Mouse (Mus musculus): ENCODE results near the gene Lysmd1. TPM values are rescaled to one million over a fixed set of nuclear protein-coding genes. Genes with fewer than 3 reads are reported as not detected.

Gene Lysmd1
- polyA plus RNA-seq (2014; fragmentation: Illumina TruSeq; extraction: RNeasy Lipid Tissue Mini Kit (QIAGEN cat#74804); ENCODE audit: low read depth, low replicate concordance), result 2.9 TPM

GRCm38 (mm10) chr3:95133680-95134101 is at the start of gene Lysmd1, which contains the start of gene Scnm1:
Gene Lysmd1 (plus strand): TSS chr3:95134088.
Gene Scnm1 (minus strand): TSS chr3:95134011.

DNA sequence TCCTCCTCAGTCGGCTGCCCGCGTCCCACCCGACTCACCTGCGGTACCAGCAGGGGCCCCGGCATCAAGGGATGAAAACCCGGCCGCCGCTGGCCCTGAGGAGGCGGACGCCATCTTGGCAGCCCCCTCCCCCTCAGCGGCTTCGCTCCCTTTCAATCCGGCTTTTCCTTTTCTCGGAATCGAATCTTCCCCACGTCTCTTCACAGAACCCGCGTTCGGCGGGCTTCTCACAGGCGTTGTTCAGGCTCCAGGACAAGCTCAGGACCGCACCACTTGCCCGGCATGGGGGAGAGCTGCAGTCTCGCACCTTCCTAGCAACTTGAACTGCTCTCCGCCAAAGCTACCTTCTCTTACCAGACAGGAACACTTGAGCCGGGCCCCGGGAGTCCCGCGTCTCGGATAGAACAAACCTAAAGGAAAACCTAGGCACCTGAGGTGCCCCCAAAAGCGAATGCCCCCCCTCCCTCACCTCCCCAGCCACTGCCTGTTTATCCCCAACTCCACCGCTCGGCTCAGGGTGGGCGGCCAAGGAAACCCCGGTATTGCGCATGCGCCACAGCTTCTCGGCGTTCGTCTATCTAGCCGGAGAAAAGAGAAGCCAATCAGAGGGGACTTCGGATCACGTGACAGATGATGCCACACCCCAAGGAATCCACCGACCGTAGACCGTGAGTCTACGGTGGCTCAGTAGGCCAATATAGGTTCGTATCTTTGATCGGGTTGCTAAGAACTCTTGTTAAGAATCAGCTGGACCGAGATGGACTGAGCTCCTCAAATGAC is 27.4 kb upstream of the Lysmd1 start, which contains the start of gene Pip5k1a:
Pip5k1a (minus strand) TSS at position 593 of the 780 bp plus-strand sequence.

DNA sequence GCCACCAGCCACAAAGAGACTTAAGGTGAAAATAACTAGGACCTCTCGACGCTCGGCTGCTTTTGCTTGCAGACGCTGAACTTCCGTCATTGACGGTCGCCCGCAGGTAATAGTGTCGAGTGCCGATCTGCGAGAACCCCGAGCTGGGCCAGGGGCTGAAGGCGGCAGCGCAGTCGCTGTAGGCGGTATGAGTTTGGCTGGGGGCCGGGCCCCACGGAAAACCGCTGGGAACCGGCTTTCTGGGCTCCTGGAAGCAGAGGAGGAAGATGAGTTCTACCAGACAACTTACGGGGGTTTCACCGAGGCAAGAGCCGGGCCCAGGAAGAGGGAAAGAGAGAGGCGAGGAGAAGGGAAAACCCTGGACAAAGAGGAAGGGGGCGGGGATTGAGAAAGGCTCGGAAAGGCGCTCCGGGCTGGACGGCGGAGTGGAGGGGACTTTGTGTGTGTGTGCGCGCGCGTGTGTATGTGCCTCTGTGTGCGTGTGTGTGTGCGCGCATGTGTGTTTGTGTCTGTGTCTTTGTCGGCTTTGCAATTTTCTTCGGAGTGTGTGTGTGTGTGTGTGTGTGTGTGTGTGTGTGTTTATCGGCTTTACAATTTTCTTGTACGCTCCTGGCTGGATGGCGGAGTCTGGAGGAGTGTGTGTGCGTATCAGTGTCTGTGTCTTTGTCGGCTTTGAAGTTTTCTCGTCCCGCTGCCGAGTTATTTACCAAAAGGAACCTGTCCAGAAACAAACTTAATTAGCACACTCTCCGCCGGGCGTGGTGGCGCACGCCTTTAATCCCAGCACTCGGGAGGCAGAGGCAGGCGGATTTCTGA is 22.8 kb upstream of the Lysmd1 start, which contains the start of gene Vps72:
Vps72 (plus strand) TSS at position 112 of the 816 bp plus-strand sequence.

DNA sequence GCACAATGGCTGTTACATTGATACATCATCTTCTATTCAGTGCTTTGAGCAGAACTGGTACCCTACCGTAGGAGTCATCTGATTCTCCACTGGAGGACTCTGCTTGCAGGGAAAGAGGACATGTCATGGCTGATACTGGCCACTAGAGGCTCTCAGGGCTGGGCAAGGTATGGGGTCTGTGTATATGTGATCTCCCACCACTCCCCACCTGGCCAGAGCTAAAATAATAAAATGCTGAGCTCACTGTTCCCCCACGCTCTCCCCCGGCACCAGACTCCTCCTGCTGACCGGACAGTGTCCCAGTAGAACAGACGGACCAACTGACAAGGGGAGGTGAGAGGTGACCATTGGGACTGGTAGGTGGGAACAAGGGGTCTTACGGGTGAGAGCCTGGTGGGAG is 9.6 kb upstream of the Lysmd1 start, which contains the start of gene Tmod4:
Tmod4 (plus strand) TSS at position 231 of the 400 bp plus-strand sequence.

GRCm38 (mm10) chr3:95141952-95142616 is 8.2 kb downstream of the Lysmd1 start, which contains the start of gene Tnfaip8l2:
Gene Tnfaip8l2 (minus strand): TSS chr3:95142360.

DNA sequence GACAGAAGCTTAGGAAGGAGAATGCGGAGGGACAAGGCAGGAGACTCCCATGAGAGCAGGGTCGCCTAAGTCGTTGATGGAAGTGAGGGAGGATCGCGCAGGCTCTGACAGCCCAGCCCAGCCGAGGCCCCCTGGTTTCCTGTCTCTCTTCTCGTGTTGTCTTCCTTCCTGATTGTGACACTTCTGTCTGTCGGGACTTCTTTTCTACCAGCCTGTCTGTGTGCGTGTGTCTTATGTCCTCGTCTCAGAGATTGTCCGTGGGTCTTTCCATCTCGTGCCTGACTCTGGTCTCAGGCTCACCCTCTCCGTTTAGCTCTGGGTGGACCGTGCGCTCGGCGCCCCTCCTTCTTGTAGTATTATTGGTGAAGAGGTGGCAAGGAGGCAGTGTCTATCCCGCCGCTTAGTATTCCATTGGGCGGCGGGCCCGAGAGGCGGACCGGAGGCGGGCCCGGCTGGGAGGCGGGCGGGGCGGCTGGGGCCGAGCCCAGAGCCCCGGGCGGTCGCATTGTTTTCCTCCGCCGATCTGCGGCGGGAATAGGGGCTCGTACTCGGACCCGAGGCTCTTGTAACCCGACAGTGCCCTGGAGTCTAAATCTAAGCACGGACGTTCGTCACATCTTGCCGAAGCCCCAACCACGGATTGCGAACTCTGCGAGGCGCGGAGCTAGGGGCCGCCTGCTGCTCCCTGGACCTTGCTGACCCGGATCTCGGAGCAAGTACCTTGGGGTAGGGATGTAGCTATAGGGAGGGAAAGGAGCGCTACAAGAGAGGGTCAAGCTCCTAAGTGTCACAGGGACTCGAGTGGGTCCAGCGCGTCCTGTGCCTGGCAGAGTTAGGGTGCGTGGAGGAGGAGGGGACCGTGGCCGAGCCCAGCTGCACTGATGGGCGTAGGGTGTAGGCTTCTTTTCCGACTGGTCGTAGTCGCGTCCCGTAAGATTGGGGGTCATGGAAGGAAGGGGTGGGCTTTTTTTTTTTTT is 26.4 kb downstream of the Lysmd1 start, which contains the start of gene Sema6c:
Sema6c (plus strand) TSS at position 471 of the 977 bp plus-strand sequence.

Other genes starting within 250 kb of the Lysmd1 start
- gene Psmb4, start 247.1 kb upstream of the Lysmd1 start, polyA plus RNA-seq (2014; fragmentation: Illumina TruSeq; extraction: RNeasy Lipid Tissue Mini Kit (QIAGEN cat#74804); ENCODE audit: low read depth, low replicate concordance), result 53.7 TPM
- gene Selenbp1, start 201.0 kb upstream of the Lysmd1 start, polyA plus RNA-seq (2014; fragmentation: Illumina TruSeq; extraction: RNeasy Lipid Tissue Mini Kit (QIAGEN cat#74804); ENCODE audit: low read depth, low replicate concordance), result 3.7 TPM
- 26.5 TPM for gene Rfx5, start 180.0 kb upstream of the Lysmd1 start, polyA plus RNA-seq (2014; fragmentation: Illumina TruSeq; extraction: RNeasy Lipid Tissue Mini Kit (QIAGEN cat#74804); ENCODE audit: low read depth, low replicate concordance)
- 14.2 TPM for gene Pi4kb, start 159.4 kb upstream of the Lysmd1 start, polyA plus RNA-seq (2014; fragmentation: Illumina TruSeq; extraction: RNeasy Lipid Tissue Mini Kit (QIAGEN cat#74804); ENCODE audit: low read depth, low replicate concordance)
- gene Zfp687, start 118.6 kb upstream of the Lysmd1 start, polyA plus RNA-seq (2014; fragmentation: Illumina TruSeq; extraction: RNeasy Lipid Tissue Mini Kit (QIAGEN cat#74804); ENCODE audit: low read depth, low replicate concordance), result 7.3 TPM
- gene Psmd4, start 91.5 kb upstream of the Lysmd1 start, polyA plus RNA-seq (2014; fragmentation: Illumina TruSeq; extraction: RNeasy Lipid Tissue Mini Kit (QIAGEN cat#74804); ENCODE audit: low read depth, low replicate concordance), result 15.6 TPM
- gene Pip5k1a, start 27.2 kb upstream of the Lysmd1 start, polyA plus RNA-seq (2014; fragmentation: Illumina TruSeq; extraction: RNeasy Lipid Tissue Mini Kit (QIAGEN cat#74804); ENCODE audit: low read depth, low replicate concordance), result 30.4 TPM
- gene Vps72, start 23.1 kb upstream of the Lysmd1 start, polyA plus RNA-seq (2014; fragmentation: Illumina TruSeq; extraction: RNeasy Lipid Tissue Mini Kit (QIAGEN cat#74804); ENCODE audit: low read depth, low replicate concordance), result 10.4 TPM
- gene Tmod4, start 9.6 kb upstream of the Lysmd1 start, polyA plus RNA-seq (2014; fragmentation: Illumina TruSeq; extraction: RNeasy Lipid Tissue Mini Kit (QIAGEN cat#74804); ENCODE audit: low read depth, low replicate concordance), result 5.0 TPM
- 16.7 TPM for gene Scnm1, start 77 bp upstream of the Lysmd1 start, polyA plus RNA-seq (2014; fragmentation: Illumina TruSeq; extraction: RNeasy Lipid Tissue Mini Kit (QIAGEN cat#74804); ENCODE audit: low read depth, low replicate concordance)
- not detected for gene Tnfaip8l2, start 8.3 kb downstream of the Lysmd1 start, polyA plus RNA-seq (2014; fragmentation: Illumina TruSeq; extraction: RNeasy Lipid Tissue Mini Kit (QIAGEN cat#74804); ENCODE audit: low read depth, low replicate concordance)
- gene Sema6c, start 26.4 kb downstream of the Lysmd1 start, polyA plus RNA-seq (2014; fragmentation: Illumina TruSeq; extraction: RNeasy Lipid Tissue Mini Kit (QIAGEN cat#74804); ENCODE audit: low read depth, low replicate concordance), result not detected
- 28.5 TPM for gene Gabpb2, start 83.8 kb downstream of the Lysmd1 start, polyA plus RNA-seq (2014; fragmentation: Illumina TruSeq; extraction: RNeasy Lipid Tissue Mini Kit (QIAGEN cat#74804); ENCODE audit: low read depth, low replicate concordance)
- 32.4 TPM for gene Cdc42se1, start 94.6 kb downstream of the Lysmd1 start, polyA plus RNA-seq (2014; fragmentation: Illumina TruSeq; extraction: RNeasy Lipid Tissue Mini Kit (QIAGEN cat#74804); ENCODE audit: low read depth, low replicate concordance)
- 29.9 TPM for gene Mllt11, start 98.1 kb downstream of the Lysmd1 start, polyA plus RNA-seq (2014; fragmentation: Illumina TruSeq; extraction: RNeasy Lipid Tissue Mini Kit (QIAGEN cat#74804); ENCODE audit: low read depth, low replicate concordance)
- gene Gm128, start 107.5 kb downstream of the Lysmd1 start, polyA plus RNA-seq (2014; fragmentation: Illumina TruSeq; extraction: RNeasy Lipid Tissue Mini Kit (QIAGEN cat#74804); ENCODE audit: low read depth, low replicate concordance), result not detected
- gene Bnipl, start 117.1 kb downstream of the Lysmd1 start, polyA plus RNA-seq (2014; fragmentation: Illumina TruSeq; extraction: RNeasy Lipid Tissue Mini Kit (QIAGEN cat#74804); ENCODE audit: low read depth, low replicate concordance), result not detected
- 221 TPM for gene Mindy1, start 147.3 kb downstream of the Lysmd1 start, polyA plus RNA-seq (2014; fragmentation: Illumina TruSeq; extraction: RNeasy Lipid Tissue Mini Kit (QIAGEN cat#74804); ENCODE audit: low read depth, low replicate concordance)
- 13.7 TPM for gene Prune1, start 148.0 kb downstream of the Lysmd1 start, polyA plus RNA-seq (2014; fragmentation: Illumina TruSeq; extraction: RNeasy Lipid Tissue Mini Kit (QIAGEN cat#74804); ENCODE audit: low read depth, low replicate concordance)
- gene Anxa9, start 173.1 kb downstream of the Lysmd1 start, polyA plus RNA-seq (2014; fragmentation: Illumina TruSeq; extraction: RNeasy Lipid Tissue Mini Kit (QIAGEN cat#74804); ENCODE audit: low read depth, low replicate concordance), result 1.2 TPM
- gene Cers2, start 180.7 kb downstream of the Lysmd1 start, polyA plus RNA-seq (2014; fragmentation: Illumina TruSeq; extraction: RNeasy Lipid Tissue Mini Kit (QIAGEN cat#74804); ENCODE audit: low read depth, low replicate concordance), result 221 TPM
- gene Setdb1, start 223.1 kb downstream of the Lysmd1 start, polyA plus RNA-seq (2014; fragmentation: Illumina TruSeq; extraction: RNeasy Lipid Tissue Mini Kit (QIAGEN cat#74804); ENCODE audit: low read depth, low replicate concordance), result 15.8 TPM

Measured in adrenal gland, adult 10 weeks (tissue).